Mouse (Mus musculus): ENCODE measurements around the gene Ppm1l.
"Not testable (repeated sequence)": the region's sequence is repeated elsewhere in the genome, so short reads cannot be mapped to it uniquely, and the experiment has no call there.

Gene Ppm1l

DNA sequence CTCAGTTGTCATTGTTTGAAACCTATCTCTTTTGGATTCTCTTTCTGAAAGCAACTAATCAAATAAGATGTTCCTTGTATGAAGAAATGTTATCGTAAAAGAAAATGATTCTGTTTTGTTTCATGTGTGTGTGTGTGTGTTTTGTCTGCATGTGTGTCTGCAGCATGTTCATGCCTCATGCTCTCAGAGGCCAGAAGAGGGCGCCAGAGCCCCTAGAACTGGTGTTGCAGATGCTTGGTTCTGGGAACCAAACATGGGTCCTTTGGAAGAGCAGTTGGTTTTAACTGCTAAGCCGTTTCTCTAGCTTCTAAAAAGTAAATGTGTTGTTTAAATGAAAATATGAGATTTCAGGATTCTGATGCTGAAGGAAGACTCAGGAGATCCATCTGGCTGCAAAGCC is 56.1 kb downstream of the Ppm1l start:
- DNase-seq (ENCODE audit: low spot score in 2 of 2): no peak

DNA sequence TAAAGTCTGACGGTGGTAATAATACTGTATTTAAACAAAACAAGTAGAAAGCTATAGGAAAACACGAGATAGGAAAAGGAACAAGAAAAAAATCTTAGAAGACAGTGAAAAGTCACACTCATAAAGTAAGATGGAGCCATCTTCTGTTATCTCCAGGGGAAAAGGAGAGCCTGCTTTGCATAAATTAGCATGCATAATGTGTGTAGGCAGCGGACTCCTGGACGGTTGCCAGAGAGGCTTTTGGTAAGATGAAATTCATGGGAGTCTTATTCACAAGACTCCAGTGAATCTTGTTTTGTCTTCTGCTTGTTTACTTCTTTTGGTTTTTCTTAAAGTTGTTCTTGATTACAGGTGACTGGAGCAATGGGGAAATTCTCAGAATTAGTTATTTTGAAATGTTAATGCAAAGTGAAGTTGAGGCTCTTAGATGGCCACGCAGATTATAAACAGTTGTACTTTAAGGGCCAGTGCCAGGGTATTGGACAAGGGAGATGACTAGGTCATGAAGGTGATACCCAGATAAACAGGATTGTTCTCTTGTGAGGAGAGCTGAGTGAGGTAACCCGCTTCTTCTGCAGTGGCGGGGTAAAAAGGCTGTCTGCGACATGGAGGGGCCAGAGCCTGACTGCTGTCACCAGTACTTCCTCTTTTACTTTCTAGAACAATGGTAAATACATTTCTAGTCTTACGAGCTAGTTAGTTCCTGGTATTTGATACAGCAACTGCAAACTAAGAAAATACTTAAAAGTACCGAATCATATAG is 57.1 kb downstream of the Ppm1l start:
- DNase-seq (ENCODE audit: low spot score in 2 of 2): peak; percentile 59 to 64

DNA sequence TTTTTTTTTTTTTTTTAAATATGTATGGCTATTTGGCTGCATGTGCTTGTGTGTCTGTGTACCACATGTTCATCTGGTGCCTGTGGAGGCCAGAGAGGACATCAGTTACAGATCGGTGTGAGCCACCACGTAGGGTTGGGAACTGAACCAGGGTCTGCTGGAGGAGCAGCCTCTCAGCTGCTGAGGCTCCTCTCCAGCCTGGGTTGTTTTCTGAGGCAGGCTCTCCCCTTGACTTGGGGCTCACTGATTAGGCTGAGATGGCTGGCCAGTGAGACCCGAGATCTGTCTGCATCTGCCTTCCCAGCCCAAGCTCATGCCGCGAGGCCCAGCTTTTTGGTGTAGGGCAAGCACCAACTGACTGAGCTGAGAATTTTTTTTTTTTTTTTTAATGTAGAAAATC is 57.9 kb downstream of the Ppm1l start:
- no peak for DNase-seq (ENCODE audit: low spot score in 2 of 2)

DNA sequence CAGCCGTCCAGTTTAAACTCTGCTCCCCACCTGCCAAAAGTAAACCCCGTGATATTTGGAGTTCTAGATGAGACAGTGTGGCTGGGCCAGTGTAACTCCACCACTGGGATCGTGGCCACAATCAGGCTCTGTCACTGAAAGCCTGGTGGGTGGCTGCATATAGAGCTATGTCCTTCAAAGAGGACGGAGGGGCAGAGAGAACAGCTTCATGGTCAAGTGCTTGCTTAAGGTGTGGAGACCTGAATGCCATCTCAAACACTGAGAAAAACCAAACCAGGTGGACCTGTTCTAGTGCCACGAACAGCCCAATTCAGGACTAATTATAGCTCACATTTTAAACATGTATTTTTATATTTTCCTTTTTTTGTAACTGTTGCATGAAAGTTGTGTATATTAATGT is 58.3 kb downstream of the Ppm1l start:
- DNase-seq (ENCODE audit: low spot score in 2 of 2): no peak

DNA sequence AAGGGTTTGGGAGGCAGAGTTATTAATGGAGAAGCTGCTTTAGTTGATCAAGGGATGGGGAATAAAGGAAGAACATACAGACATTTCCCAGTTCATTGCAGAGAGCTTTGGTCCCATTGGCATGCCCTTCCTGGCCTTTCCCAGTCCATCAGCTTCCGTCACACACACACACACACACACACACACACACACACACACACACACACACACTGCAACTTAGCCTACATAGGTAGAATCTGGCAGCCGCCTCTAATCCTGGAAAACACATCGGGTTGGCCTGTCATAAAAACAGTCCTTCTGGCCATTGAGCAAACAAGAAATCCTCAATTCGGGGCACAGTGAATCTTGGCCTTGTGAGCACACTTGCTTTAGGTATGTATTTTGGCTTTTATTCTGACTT is 64.6 kb downstream of the Ppm1l start:
- no peak for DNase-seq (ENCODE audit: low spot score in 2 of 2)

DNA sequence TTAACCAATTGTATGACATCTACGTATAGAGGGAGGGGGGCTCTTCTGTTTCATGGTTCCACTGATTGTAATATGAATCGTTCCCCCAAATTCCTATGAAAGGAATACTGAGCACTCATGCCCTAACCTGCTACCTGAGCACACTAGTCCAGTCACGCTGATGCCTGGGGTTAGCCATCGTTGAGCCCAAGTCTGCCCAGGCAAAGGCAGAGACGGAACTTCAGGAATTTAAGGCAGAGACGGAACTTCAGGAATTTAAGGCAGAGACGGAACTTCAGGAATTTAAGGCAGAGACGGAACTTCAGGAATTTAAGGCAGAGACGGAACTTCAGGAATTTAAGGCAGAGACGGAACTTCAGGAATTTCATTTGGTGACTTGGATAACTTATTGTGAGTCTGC is 75.2 kb downstream of the Ppm1l start:
- DNase-seq (ENCODE audit: low spot score in 2 of 2): not testable (repeated sequence)

DNA sequence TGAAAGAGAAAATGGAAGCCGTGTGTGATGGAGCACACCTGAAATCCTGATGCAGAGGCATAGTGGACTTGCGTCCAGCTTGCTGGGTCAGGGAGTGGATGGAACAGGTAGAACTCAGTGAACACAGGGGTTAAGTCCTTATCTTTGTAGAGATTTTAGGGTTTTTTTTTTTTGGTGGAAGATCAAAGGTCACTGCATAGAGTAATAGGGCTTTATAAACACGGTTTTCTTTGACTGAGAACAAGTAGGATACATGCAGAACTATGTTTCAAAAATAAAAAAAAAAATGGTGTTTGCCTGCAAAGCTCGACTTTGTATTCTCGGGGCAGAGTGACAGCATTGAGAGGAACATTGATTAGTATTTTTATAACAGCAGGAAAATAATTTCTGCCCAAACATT is 75.6 kb downstream of the Ppm1l start:
- no peak for DNase-seq (ENCODE audit: low spot score in 2 of 2)

DNA sequence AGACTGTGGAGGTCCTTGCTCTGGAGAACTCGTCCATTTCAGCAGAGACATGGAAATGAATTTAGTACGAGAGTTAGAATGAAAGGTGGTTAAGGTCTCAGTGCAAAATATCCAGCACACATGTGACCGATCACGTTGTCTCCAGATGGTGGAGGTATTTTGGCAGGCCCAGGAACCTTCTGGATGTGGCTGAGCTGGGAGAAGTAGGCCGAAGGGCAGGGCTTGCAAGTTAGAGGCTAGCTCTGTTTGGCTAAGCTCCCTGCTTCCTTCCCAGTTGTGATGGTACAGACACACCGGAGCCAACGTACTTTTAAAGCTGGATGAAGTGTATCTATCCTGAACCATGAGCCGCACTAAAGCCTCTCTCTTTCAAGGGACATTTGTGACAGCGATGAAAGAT is 76.4 kb downstream of the Ppm1l start:
- no peak for DNase-seq (ENCODE audit: low spot score in 2 of 2)

DNA sequence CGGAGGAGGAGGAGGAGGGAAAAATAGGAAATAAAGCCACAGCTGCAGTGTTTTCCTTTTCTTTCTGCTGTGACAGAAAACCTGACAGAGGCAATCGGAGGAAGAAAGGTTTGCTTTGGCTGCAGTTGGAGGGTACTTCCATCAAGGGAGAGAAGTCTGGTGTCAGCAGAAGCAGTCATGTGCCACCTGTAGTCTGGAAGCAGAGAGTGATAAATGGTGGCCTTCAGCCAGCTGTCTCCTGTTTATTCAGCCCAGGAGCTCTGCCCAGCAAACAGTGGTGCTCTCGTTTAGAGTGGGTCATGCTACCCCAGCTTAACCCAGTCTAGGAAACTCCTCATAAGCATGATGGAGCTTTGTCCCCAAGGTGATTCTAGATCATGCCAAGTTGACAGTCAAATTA is 77.3 kb downstream of the Ppm1l start:
- no peak for DNase-seq (ENCODE audit: low spot score in 2 of 2)

DNA sequence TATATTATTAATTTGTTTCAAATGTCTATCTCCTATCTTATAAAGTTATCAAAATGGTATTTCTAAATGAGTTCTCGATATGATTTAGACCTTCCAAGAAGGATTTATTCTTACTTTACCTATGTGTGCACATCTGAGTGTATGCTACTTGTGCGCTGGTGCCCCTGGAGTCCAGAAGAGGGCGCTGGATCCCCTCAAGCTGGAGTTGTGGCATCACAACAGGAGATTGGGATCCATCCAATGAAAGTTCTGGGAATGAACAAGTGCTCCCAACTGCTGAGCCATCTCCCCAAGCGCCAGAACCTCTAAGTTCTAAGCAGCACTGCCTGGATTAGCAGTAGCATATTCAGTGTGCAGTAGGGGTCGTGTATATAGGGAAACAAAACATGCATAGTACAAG is 78.4 kb downstream of the Ppm1l start:
- no peak for DNase-seq (ENCODE audit: low spot score in 2 of 2)

DNA sequence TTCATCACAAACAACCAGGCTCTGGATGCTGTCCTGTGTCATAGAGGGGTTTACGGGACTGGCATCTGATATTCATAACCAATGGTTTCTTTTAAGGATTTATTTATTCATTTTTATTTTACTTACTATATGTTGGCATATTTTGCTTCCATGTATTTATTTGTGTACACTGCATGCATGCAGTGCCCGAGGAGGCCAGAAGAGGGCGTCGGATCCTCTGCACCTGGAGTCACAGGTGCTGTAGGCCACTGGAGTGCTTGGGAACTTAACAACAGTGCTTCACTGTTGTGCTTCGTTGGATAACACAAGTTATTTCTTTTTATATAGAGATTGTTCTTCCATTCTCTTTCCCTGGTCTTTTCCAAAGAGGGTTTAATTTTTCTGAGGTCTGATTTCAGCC is 81.1 kb downstream of the Ppm1l start:
- no peak for DNase-seq (ENCODE audit: low spot score in 2 of 2)

DNA sequence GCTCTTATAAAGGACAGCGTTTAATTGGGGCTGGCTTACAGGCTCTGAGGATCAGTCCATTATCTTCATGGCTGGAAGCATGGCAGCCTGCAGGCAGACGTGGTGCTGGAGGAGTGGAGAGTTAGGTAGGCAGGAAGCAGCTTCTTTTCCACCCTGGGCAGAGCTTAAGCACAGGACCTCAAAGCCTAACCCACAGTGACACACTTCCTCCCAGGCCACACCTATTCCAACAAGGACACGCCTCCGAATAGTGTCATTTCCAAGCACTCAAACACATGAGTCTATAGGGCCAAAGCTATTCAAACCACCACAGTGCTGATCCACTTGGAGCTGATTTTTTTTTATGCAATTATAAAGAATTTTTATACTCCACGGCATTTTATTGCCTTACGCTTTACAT is 82.7 kb downstream of the Ppm1l start:
- DNase-seq (ENCODE audit: low spot score in 2 of 2): no peak

DNA sequence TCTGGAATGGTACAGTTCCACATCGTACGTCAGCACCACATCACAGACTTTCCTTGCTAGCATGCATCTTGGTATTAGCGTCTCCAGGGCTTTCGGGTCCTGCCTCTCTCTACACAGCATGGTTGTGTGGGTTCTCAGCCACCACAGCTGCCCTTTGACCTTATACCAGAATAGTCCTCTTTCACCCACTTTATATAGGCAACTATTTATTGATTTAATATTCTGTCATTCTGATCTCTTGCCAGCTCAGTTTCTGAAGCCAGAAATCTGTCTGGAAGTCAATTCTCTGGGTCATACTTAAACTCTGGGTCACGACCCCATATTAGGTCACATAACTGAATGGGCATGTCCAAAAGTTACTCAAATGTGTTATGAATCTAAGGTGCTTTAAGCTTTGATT is 86.5 kb downstream of the Ppm1l start:
- DNase-seq (ENCODE audit: low spot score in 2 of 2): no peak

DNA sequence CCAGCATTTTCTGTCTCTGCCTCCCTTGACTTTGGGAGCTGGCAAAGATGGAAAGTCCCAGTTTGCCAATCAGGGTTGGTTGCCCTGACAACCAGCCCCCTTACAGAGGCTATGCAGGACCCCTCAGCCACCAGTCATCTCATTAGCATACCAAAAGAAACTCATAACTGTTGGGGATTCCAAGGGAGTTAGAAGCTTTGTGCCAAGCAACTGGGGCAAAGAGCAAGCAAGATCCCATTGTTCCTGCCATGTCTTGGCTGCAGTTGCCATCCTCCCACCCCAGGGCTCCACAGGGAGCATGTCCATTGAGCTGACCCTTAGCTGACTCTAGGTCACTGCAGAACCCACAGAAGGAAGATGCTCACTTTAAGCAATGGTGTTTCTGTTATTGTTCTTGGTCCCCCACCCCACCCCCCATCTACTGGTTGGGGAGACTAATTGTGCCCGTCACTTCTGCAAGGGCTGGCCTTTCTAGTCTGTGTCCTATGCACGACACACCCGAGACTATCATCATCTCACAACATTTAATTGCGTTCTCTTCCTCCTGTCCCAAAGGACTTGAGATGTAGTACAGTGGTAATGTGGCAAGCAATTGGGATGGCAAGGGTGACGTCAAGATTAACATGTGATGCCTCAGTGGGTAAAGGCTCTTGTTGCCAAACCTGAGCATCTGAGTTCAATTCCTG is 89.7 kb downstream of the Ppm1l start:
- no peak for DNase-seq (ENCODE audit: low spot score in 2 of 2)

DNA sequence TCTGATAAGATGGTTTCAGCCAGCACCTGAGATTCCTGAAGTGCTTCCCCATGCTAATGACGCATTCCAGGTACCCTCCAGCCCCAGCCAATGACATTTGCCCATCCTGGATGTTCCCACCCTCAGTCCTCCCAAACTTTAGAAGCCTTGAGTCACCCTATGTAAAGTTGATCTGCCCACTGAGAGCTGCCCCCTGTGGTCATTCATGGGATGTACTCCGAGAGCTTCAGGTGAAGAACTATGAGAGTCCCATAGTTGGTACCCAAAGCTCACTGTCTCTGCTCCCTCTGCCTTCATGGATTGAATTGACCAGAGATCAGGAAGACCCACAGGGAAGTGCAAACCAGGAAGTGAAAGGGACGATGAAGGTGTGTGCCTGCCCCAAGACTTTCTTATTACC is 91.4 kb downstream of the Ppm1l start:
- DNase-seq (ENCODE audit: low spot score in 2 of 2): no peak

DNA sequence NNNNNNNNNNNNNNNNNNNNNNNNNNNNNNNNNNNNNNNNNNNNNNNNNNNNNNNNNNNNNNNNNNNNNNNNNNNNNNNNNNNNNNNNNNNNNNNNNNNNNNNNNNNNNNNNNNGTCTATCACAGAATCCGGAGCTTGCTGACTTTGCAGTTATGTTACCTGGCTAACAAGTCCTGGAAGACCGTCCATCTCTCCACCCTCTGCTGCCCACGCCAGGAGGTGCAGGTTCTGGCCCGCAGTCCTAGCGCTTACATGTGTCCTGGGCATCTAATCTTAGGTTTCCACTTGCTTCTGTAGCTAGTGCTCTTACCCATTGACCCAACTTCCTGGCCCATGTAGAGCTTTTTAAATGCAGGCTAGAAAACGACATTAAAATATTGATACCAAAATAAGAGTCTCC is 99.5 kb downstream of the Ppm1l start:
- no peak for DNase-seq (ENCODE audit: low spot score in 2 of 2)

DNA sequence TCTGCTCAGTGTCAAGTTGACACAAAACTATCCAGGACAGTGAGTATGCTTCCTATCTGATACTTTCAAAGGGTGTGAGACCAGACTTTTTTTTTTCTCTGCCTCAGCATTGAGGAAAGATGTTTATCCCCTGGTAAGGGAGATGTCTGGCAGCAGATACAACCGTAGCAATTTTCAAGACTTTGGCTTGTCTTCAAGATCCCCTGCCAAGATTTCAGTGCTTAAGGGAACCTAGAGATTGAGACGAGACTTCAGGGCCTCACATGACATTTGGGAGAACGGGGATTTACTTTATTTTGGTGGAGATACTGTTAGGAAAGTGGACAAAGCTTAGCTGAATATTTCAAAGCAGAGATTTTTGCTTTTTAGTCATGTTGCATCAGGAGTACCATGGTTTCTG is 106.1 kb downstream of the Ppm1l start:
- no peak for DNase-seq (ENCODE audit: low spot score in 2 of 2)

DNA sequence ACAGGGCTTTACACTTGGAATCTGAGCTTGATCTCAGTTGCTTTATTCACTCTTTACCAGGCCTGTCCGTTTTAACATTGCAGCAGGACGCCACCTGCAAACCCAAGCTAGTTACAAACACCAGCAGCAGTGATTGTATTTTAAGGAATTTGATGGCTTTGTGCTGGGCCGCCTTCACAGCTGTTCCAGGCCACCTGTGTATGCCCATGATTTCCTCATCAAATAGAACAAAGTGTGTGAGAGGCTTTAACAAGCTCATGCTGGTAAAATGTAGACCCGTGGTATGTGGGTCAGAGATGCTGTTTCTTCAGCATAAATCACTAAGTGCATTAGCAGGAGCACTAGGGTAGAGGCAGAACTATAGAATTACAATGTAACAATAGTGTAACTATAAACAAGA is 106.7 kb downstream of the Ppm1l start:
- no peak for DNase-seq (ENCODE audit: low spot score in 2 of 2)

DNA sequence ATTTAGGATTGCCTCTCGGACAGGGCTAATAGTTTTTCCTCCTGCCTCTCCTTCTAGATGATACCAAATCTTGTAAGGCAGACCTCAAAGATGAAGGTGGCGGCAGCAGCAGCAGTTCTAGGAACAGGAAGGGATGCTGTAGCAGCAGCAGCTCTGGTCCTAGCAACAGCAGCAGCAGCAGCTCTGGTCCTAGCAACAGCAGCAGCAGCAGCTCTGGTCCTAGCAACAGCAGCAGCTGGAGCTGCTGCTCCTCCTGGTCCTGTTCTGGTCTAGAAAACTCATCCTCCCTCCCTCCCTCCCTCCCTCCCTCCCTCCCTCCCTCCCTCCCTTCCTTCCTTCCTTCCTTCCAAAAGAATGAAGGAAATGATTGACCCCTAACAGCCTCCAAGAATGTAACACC is 108.1 kb downstream of the Ppm1l start:
- not testable (repeated sequence) for DNase-seq (ENCODE audit: low spot score in 2 of 2)

DNA sequence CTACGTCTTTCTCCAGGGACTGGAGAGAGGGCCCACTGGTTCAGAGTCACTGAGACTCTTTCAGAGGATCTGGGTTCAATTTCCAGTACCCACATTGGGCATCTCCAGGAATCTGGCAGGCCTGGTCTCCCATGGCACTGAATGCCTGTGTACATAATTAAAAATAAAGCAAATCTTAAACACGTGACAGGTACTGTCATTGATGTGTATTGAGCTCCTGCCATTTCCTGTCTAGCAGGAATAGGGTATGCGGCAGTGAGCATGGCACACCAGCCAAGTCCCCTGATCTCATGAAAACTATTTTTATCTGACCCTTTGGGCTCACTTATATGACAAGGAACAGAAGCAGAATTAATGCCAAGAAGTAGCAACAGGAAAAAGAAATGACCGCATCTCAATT is 110.6 kb downstream of the Ppm1l start:
- DNase-seq (ENCODE audit: low spot score in 2 of 2): no peak

DNA sequence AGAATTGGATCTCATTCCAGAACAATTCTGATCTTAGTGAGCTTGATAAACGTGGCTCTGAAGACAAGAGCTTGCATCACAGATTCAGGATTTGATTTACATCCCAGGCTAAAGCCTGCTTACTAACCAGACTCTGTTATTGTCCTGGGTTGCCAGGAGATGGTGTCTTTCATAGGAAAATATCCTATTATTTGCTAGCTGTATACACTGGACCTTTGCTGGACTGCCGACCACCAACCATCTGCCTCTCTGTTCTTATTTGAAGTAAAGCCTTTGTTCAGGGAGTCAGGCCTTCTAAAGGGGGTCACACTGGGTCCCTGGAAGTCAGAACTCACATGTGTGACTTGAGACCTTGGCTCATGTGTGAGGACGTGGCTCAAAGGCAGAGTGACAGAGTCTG is 111.6 kb downstream of the Ppm1l start:
- no peak for DNase-seq (ENCODE audit: low spot score in 2 of 2)

DNA sequence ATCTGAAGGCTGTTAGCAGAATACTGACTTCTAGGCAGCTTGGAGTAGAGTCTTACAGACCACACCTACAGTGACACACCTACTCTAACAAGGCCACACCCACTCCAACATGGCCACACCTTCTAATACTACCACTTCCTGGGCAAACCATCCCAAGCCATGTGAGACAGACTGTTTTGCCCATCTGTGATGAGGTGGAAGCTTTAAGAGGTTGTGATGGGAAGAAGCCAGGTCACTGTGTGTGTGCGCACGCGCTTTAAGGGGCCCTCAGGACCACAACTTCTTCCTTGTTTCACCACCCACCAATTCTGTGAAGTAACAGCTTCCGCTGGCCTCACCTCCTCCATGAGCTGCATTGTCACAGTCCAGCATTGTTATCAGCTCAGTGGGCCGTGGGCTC is 112.7 kb downstream of the Ppm1l start:
- no peak for DNase-seq (ENCODE audit: low spot score in 2 of 2)

DNA sequence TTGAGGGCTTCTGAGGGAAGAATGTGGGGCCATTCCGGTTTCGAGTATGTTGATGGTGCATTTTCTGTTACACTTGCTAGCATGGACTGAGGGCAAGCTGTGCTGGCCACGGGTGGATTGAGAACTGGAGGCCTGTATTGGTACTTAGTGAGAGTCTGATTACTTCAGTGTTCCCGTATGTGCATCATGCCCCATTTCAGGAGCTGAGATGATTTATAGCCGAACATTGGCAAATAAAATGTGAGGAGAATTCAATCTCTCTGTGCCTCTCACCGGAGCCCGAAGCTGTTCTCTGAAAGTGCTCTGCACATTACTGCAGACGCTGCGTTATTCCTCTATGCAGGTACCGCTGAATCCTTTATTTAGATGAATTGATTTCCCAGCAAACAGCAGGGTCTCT is 116.9 kb downstream of the Ppm1l start:
- DNase-seq (ENCODE audit: low spot score in 2 of 2): no peak
